Mouse (Mus musculus) erythroid progenitor cell, adult 5-6 weeks (primary cell): ENCODE measurements around the gene Nanos1. TPM values are rescaled to one million over a fixed set of nuclear protein-coding genes. Genes with fewer than 3 reads are reported as not detected.

Source experiments
- ATAC-seq: replicated peaks from 2 replicates; pipeline ENCODE4 v1.8.0; 2016; ENCODE audit warnings: moderate number of reproducible peaks, mild to moderate bottlenecking, moderate TSS enrichment, inconsistent platforms; ENCODE audit not compliant: poor library complexity, low FRiP score, severe bottlenecking
- total RNA-seq, 2 experiments: library from RNA; stranded (forward) in 1 of 2; stranded (reverse) in 1 of 2; fragments of 150-400 nt in 1 of 2; fragments of 186-747, 209-891 nt in 1 of 2; gene quantifications; 2 replicates each; pipeline versions ENCODE4 v1.2.3 to v1.2.4; 2015 to 2017; ENCODE audit warnings: low replicate concordance in 2 of 2

Nanos1 gene
- total RNA-seq, 2 experiments from 2014 or later, result 5.9 to 13.9 TPM

DNA sequence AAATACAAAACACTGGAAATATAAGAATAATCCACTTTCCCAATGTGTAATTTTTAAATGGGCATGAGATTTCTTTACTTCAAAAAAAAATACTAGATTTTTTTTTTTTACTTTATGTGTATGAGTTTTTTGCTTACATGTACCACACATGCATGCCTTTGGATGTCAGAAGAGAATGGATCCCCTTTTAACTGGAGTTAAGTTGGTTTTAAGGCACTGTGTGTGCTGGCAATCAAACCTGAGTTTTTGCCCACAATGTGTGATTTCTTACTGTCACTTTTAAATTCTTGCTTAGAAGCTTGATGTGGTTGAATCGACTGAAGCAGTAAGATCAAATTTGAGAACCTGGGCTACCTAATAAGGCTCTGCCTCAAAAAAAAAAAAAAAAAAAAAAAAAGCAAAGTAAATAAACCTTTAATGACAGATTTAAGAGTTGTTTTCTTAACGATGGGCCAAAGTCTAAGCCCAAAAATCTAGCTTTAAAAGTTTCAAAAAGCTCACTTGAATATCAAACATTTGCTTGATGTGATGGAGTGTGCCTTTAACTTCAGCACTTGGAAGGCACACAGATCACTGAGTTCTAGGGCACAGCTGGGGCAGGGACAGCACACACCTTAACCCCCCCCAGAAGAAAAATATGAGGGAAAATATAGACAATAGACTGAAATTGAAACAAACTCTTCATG, 31.8 kb downstream of the Nanos1 start:
- ATAC-seq, result no peak

DNA sequence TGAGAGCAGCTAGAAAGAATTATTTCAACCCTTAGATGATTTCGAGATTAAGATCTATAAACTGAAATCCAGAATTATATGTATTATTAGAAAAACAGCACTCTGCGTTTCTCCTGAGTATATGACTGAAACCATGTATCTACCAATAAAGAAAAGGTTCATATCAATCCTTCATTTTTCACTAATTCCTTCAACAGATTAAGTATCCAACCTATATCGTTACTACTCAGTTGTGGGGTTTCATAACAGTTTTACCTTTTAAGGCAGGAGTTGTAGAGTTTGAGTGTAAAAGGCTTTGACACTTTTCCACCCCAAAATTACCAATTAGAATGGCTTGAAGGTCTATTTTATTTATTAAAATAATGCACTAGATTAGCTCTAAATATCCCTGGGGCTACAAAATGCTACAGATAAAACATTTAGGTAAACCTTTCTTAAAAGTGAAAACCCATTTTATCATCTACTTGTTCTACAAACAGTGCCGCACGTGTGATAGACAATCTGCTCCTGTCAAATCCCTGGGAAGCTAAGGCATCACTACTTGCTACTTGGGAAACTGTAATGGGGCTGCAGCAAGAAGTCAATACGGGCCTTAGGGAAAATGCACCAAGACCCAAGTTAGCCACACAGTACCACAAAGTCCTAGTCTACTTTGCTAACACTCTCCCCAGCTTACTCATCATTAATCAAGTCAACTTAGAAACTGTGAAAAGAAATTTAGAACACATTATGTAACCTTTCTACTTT, 32.6 kb downstream of the Nanos1 start:
- ATAC-seq, result no peak

DNA sequence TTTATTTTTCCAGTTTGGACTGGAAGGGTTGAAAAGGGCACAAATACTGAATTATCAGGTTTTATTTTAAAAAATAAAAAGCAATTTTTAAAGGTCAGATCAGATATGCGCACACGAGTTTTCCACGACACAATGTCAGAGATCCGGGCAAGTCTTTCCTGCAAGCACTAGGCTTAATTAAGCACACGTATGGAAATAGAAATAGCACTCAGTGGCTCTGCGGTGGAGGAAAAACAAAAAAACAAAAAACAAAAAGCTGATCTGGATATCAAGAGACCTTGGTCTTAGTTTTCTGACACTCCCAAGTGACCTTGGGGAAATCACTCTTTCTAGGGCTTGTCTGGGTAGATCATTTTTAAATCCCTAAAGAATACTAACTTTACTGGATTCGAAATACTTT, 33.7 kb downstream of the Nanos1 start:
- no peak for ATAC-seq

DNA sequence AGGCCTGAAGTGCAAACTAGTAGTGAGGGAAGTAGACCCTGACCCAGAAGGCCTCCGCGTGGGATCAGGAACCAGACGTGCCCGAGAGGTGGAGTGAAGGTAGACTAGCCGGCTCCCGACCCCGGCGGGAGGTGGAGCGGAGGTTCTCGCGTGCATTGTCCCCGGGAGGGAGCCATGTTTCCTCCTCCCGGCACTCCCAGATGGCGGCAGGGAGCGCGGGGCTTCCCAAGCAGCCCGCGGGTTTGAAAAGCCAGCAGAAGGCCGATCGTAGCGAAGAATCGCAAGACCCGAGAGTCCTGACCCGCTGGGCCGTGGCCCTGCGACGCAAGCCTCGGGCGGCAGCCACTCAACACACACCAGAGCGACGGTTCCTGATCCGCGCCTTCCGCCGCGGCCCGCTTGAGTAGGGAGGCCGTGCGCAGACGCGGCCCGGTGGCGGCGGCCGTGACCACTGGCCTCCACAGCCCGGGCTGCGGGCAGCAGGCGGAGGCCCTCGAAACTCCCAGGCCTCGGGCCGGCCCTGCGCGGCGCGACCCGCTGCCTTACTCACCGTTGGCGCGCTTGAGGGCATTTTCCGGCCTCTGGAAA, 34.2 kb downstream of the Nanos1 start:
- ATAC-seq, result peak; percentile 65

DNA sequence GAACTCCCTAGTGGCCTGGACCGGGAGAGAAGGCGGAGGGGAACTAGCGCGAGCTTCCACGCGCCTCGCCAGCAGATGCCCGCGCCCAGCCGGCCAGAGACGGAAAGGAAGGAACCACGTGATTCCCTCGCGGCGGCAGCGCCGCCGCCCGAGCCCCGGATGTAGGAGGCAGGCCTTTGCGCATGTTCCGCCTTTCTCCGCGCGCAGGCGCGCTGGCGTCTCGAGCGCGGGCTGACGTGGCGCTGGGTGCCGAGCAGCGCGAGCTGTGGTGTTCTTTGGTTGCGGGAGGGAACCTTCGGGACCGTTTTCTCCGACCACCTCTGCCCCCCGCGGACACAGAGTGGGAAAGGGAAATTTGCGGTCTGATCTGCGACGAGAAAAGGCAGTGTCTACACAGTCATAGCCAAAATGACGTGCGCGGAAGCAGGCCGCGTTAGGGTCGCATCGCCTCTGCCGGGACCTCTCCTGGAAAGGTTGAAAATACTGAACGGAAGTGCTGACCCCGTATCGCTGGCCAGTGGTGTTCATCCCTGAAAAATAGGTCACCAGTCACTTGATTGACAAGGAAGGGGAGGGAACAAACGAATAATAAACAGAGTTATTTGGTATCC, 34.9 kb downstream of the Nanos1 start, which contains the start of gene Eif3a:
Gene Eif3a, minus strand, starts transcription at position 108 of the 611 bp plus-strand sequence.
- peak; percentile 90 for ATAC-seq

DNA sequence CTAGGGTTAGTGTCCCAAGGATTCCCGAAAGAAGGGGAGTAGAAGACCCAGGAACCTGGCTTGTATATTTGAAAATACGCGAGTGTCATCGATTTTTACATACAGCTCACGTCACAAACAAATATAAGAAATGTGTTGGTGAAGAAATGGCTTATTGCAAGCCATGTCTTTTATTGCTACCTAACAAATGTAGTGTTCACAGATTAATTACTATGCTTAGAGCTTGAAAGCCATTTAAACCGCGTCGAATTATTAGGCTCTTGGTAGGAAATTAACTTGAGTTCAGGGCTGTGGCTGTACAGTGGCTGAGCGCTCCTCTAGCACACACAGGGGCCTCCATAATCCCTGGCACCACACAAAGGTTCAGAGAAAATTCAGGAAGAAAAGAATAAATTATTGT, 35.4 kb downstream of the Nanos1 start:
- no peak for ATAC-seq

DNA sequence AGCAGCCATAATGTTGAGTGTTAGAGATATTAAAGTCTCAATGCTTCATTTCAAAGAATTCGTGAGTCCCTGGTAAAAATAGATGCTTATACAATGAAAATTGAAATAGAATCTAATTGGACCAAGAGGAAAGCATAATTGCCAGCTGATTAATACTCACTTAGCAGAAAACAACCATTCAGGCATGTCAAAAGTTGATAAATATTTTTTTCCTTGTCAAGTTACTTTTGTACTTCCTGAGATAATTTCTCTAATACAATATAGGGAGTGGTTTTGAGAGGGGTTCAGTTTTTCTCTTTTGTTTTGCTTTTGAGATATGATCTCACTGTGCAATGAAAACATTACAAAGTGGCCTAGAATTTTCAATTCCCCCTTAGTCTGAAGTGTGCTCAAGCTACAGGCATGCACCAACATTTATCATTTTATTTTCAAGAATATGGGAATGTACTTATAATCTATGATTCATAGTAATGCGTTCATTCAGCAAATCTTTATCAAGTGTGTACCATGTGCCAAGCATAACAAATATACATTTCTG, 37.5 kb downstream of the Nanos1 start:
- no peak for ATAC-seq

DNA sequence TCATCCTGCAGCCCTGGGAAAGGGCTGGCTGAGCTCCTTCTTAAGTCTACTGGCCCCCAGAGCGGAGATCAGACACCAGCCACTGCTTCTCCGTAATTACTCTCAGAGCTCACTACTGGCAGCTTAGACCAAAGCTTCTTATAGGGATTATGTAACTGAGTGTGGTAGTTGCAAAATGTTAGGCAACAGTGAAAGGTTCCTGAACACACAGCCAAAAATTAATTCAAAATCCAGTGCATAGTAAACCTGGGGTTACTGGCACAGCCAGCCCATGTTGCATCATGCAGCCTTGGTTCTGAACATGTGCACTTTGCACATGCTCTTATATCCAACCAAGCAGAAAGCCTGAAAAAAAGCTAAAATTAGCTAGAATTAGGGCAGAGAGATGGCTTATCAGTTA, 39.5 kb downstream of the Nanos1 start:
- no peak for ATAC-seq

DNA sequence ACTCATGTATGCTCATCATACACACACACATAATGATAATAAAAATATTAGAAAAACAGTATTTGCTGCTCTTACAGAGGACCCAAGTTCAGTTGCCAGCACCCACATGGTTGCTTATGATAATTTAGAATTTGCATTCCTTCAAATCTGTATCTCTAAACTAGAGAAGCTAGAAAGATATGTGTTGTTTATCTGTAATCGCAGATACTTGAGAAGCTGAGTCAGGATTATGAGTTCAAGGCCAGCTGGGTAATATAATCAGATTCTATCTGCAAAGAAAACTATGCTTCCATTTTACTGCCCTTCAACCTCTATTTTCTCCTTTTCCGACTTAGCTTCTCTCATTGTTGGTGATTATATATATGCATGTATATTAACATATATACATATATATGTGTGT, 41.6 kb downstream of the Nanos1 start:
- ATAC-seq, result no peak

DNA sequence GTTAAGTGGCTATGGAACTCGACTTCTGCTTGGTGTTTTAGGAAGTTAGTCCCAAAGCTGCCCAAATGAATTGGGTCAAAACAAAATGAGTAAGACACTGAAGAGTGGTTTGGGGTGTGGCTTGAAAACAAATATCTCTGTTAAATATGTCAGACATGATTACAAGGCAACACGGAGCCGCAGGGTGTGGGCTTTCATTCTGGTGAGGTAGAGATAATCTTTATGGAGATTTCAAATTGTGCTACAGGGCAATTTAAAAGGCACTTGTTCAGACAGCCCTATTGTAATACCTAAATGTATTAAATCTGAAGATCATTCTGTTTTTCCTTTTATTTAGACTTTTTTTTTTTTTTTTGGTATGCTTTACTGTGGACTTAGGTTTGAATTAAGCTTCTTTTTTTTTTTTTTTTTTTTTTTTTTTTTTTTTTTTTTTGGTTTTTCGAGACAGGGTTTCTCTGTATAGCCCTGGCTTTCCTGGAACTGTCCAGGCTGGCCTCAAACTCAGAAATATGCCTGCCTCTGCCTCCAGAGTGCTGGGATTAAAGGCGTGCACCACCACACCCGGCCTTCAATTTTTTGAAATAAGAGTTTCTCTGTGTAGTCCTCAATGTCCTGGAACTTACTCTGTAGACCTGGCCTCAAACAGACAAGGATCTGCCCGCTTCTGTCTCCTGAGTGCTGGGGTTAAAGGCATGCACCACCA, 44.2 kb downstream of the Nanos1 start:
- ATAC-seq, result peak; percentile 88

DNA sequence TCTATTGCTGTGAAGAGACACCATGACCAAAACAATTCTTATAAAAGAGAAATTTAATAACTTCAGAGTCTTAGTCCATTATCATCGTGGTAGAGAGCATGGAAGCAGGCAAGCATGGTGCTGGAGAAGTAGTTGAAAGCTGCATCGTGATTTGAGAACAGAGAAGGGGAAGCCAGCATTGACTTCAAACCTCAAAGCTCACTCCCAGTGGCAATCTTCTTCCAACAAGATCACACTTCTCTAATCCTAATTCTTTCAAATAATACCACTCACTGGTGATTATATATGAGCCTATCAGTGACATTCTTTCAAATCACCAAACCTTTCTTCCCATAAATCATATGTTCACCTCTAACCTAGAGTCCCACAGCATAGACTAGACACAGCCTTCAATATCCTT, 49.1 kb downstream of the Nanos1 start:
- no peak for ATAC-seq

Other genes with a start within 250 kb of the Nanos1 start
- gene Cacul1, start 175.0 kb upstream of the Nanos1 start, total RNA-seq (2015; ENCODE audit: low replicate concordance), result 9.0 and 24.3 TPM in 2 replicates
- 6.8 and 16.2 TPM in 2 replicates for gene Cacul1, start 175.0 kb upstream of the Nanos1 start, total RNA-seq (2017; ENCODE audit: low replicate concordance)
- gene Eif3a, start 34.7 kb downstream of the Nanos1 start, total RNA-seq (2015; ENCODE audit: low replicate concordance), result 139 and 168 TPM in 2 replicates
- 174 and 187 TPM in 2 replicates for gene Eif3a, start 34.7 kb downstream of the Nanos1 start, total RNA-seq (2017; ENCODE audit: low replicate concordance)
- 43.6 and 46.1 TPM in 2 replicates for gene Fam45a, start 55.6 kb downstream of the Nanos1 start, total RNA-seq (2015; ENCODE audit: low replicate concordance)
- gene Fam45a, start 55.6 kb downstream of the Nanos1 start, total RNA-seq (2017; ENCODE audit: low replicate concordance), result 42.8 and 56.5 TPM in 2 replicates
- gene Sfxn4, start 105.5 kb downstream of the Nanos1 start, total RNA-seq (2015; ENCODE audit: low replicate concordance), result 2.9 TPM in 1 of 2 replicates, not detected in the other
- gene Sfxn4, start 105.5 kb downstream of the Nanos1 start, total RNA-seq (2017; ENCODE audit: low replicate concordance), result 3.0 TPM in 1 of 2 replicates, not detected in the other
- 158 and 178 TPM in 2 replicates for gene Prdx3, start 118.6 kb downstream of the Nanos1 start, total RNA-seq (2015; ENCODE audit: low replicate concordance)
- 104 and 105 TPM in 2 replicates for gene Prdx3, start 118.6 kb downstream of the Nanos1 start, total RNA-seq (2017; ENCODE audit: low replicate concordance)
- gene Grk5, start 133.8 kb downstream of the Nanos1 start, total RNA-seq (2015; ENCODE audit: low replicate concordance), result 2.2 and 2.5 TPM in 2 replicates
- 8.0 and 11.1 TPM in 2 replicates for gene Grk5, start 133.8 kb downstream of the Nanos1 start, total RNA-seq (2017; ENCODE audit: low replicate concordance)